Mouse (Mus musculus) heart, embryonic 15.5 days (tissue): ENCODE measurements around the gene Pla2g1b. TPM values are rescaled to one million over a fixed set of nuclear protein-coding genes. Genes with fewer than 3 reads are reported as not detected.
A peak's percentile ranks its signal among the peaks of the same experiment; 100 is the strongest.

Experiments used
- ATAC-seq: fragments of 200-750 bp; cut with Nextera tagmentation; replicated peaks from 2 replicates; pipeline ENCODE4 v1.8.0; 2017; ENCODE audit warnings: low read depth, moderate TSS enrichment; ENCODE audit not compliant: insufficient number of reproducible peaks, insufficient read depth, low FRiP score
- H3K27ac ChIP-seq: fragments of 300-500 bp; sonication (generic); 2 replicates; pipeline ENCODE4 v1.5.1; 2015; ENCODE audit warnings: mild to moderate bottlenecking, inconsistent platforms
- H3K27me3 ChIP-seq: fragments of 300-500 bp; sonication (generic); 2 replicates; pipeline ENCODE4 v1.6.1; 2015; ENCODE audit warnings: inconsistent platforms
- H3K36me3 ChIP-seq: fragments of 300-500 bp; sonication (generic); 2 replicates; pipeline ENCODE4 v1.6.1; 2015; ENCODE audit warnings: mild to moderate bottlenecking, inconsistent platforms
- H3K4me1 ChIP-seq: fragments of 300-500 bp; sonication (generic); replicated peaks from 2 replicates; pipeline ENCODE4 v1.6.1; 2015; ENCODE audit warnings: inconsistent platforms
- H3K4me2 ChIP-seq: fragments of 300-500 bp; sonication (generic); 2 replicates; pipeline ENCODE4 v1.6.1; 2015; ENCODE audit warnings: inconsistent platforms, mild to moderate bottlenecking, moderate library complexity
- H3K4me3 ChIP-seq: fragments of 300-500 bp; sonication (generic); 2 replicates; pipeline ENCODE4 v1.5.1; 2015; ENCODE audit warnings: mild to moderate bottlenecking, inconsistent platforms
- H3K9ac ChIP-seq: fragments of 300-500 bp; sonication (generic); 2 replicates; pipeline ENCODE4 v1.6.1; 2015; ENCODE audit warnings: mild to moderate bottlenecking, inconsistent platforms
- H3K9me3 ChIP-seq: fragments of 300-500 bp; sonication (generic); replicated peaks from 2 replicates; pipeline ENCODE4 v1.6.1; 2016; ENCODE audit warnings: inconsistent platforms
- WGBS: fragments of 180-500 bp; shearing (Covaris S2); methylation state at CpG from one replicate; pipeline ENCODE4 v1.1.7; 2015; ENCODE audit warnings: mixed read lengths; 5-methylcytosine and 5-hydroxymethylcytosine counted together
- polyA plus RNA-seq: library from polyadenylated mRNA; unstranded; fragments of >200 nt; fragmentation: Nextera tagmentation; extraction: Ambion mirVana; gene quantifications from 2 replicates; pipeline ENCODE4 v1.2.1, GENCODE M21; 2015

Gene Pla2g1b
- polyA plus RNA-seq: 0.32 and 0.52 TPM in 2 replicates

- Histone ChIP-seq H3K9me3 (no peaks in the 10 kb centered on the region), H3K4me2 (no peak within 1 kb of the TSS), H3K4me3 (no peak within 1 kb of the TSS), H3K4me1 (peaks cover 2% of the 10 kb centered on the region; the same call in 1 of the 2 replicates), H3K27ac (no peak within 1 kb of the TSS), H3K36me3 (no peaks in the 10 kb centered on the region), H3K27me3 (no peaks in the 10 kb centered on the region), H3K9ac (no peak within 1 kb of the TSS)
- 33% methylated on average over 9 of the region's 9 CpGs for WGBS
- no peak for ATAC-seq
These were observed at the start of gene Pla2g1b for GRCm38 (mm10) chr5:115465642-115466420. Pla2g1b (plus strand) TSS chr5:115466262.

GRCm38 (mm10) chr5:115428831-115429358 is 37.2 kb upstream of the Pla2g1b start:
- H3K9ac ChIP-seq: peak overlapping the region; percentile 85
- peaks cover 28% of the 10 kb centered on the region for H3K4me1 ChIP-seq
- no peaks in the 10 kb centered on the region for H3K9me3 ChIP-seq
- H3K27me3 ChIP-seq: peaks cover 33% of the 10 kb centered on the region
- H3K27ac ChIP-seq: no peak overlapping the region
- no peaks in the 10 kb centered on the region for H3K36me3 ChIP-seq
- H3K4me3 ChIP-seq: peak overlapping the region; percentile 92
- ATAC-seq: no peak; the same call in 1 of the 2 replicates
- H3K4me2 ChIP-seq: peak overlapping the region; percentile 97
- WGBS: 2% methylated on average over 20 of the region's 20 CpGs

GRCm38 (mm10) chr5:115429359-115430186 is 36.5 kb upstream of the Pla2g1b start, which contains the start of gene Msi1:
Msi1 (plus strand) TSS chr5:115429599.
- no peaks in the 10 kb centered on the region for H3K9me3 ChIP-seq

GRCm38 (mm10) chr5:115430187-115430960 is 35.7 kb upstream of the Pla2g1b start:
- Histone ChIP-seq H3K9ac (peak overlapping the region; percentile 85), H3K4me1 (peaks cover 28% of the 10 kb centered on the region), H3K4me2 (peak overlapping the region; percentile 97), H3K4me3 (peak overlapping the region; percentile 92), H3K9me3 (no peaks in the 10 kb centered on the region), H3K27me3 (peaks cover 33% of the 10 kb centered on the region), H3K27ac (no peak overlapping the region), H3K36me3 (no peaks in the 10 kb centered on the region)
- ATAC-seq: no peak
- WGBS: 2% methylated on average over 57 of the region's 73 CpGs

More at GRCm38 (mm10) chr5:115429359-115430186, 36.5 kb upstream of the Pla2g1b start, which contains the start of gene Msi1:
- no peaks in the 10 kb centered on the region for H3K36me3 ChIP-seq
- no peak within 1 kb of the TSS for H3K27ac ChIP-seq
- WGBS: under 1% methylated on average over 49 of the region's 117 CpGs
- H3K4me2 ChIP-seq: peak within 1 kb of the TSS; percentile 97
- peak; percentile 48 for ATAC-seq
- peaks cover 33% of the 10 kb centered on the region for H3K27me3 ChIP-seq
- peaks cover 28% of the 10 kb centered on the region for H3K4me1 ChIP-seq
- peak within 1 kb of the TSS; percentile 85 for H3K9ac ChIP-seq
- peak within 1 kb of the TSS; percentile 92 for H3K4me3 ChIP-seq

- H3K4me3 ChIP-seq: peak overlapping the region; percentile 92
- H3K4me2 ChIP-seq: peak overlapping the region; percentile 97
- peak overlapping the region; percentile 85; the same call in 1 of the 2 replicates for H3K9ac ChIP-seq
- peaks cover 36% of the 10 kb centered on the region for H3K27me3 ChIP-seq
- WGBS: 21% methylated on average over 14 of the region's 14 CpGs
- no peak for ATAC-seq
- no peaks in the 10 kb centered on the region for H3K9me3 ChIP-seq
- H3K27ac ChIP-seq: no peak overlapping the region
- no peaks in the 10 kb centered on the region for H3K36me3 ChIP-seq
- peaks cover 34% of the 10 kb centered on the region for H3K4me1 ChIP-seq
These were observed 34.8 kb upstream of the Pla2g1b start for GRCm38 (mm10) chr5:115431061-115431897.

- 31% methylated on average over 7 of the region's 7 CpGs for WGBS
- Histone ChIP-seq H3K9ac (no peak overlapping the region), H3K9me3 (no peaks in the 10 kb centered on the region), H3K27me3 (peaks cover 30% of the 10 kb centered on the region), H3K4me1 (peaks cover 40% of the 10 kb centered on the region), H3K27ac (no peak overlapping the region), H3K36me3 (no peaks in the 10 kb centered on the region), H3K4me2 (peak overlapping the region; percentile 97; the same call in 1 of the 2 replicates), H3K4me3 (no peak overlapping the region)
- ATAC-seq: no peak
These were observed 34.2 kb upstream of the Pla2g1b start for GRCm38 (mm10) chr5:115431898-115432259.

- Histone ChIP-seq H3K4me2 (no peak overlapping the region), H3K4me3 (no peak overlapping the region), H3K36me3 (no peaks in the 10 kb centered on the region), H3K27ac (no peak overlapping the region), H3K9ac (no peak overlapping the region), H3K27me3 (peaks cover 25% of the 10 kb centered on the region), H3K4me1 (peaks cover 42% of the 10 kb centered on the region), H3K9me3 (no peaks in the 10 kb centered on the region)
- ATAC-seq: no peak
- WGBS: 81% methylated on average over 11 of the region's 11 CpGs
These were observed 33.7 kb upstream of the Pla2g1b start for GRCm38 (mm10) chr5:115432395-115432794.

GRCm38 (mm10) chr5:115433191-115433590 is 32.9 kb upstream of the Pla2g1b start:
- H3K4me1 ChIP-seq: peaks cover 42% of the 10 kb centered on the region
- peaks cover 19% of the 10 kb centered on the region for H3K27me3 ChIP-seq
- no peak overlapping the region for H3K4me2 ChIP-seq
- H3K36me3 ChIP-seq: no peaks in the 10 kb centered on the region
- ATAC-seq: no peak
- H3K9ac ChIP-seq: no peak overlapping the region
- H3K4me3 ChIP-seq: no peak overlapping the region
- no peaks in the 10 kb centered on the region for H3K9me3 ChIP-seq
- no peak overlapping the region for H3K27ac ChIP-seq
- 86% methylated on average over 8 of the region's 8 CpGs for WGBS

- H3K27me3 ChIP-seq: peaks cover 10% of the 10 kb centered on the region
- ATAC-seq: no peak
- H3K4me1 ChIP-seq: peaks cover 33% of the 10 kb centered on the region
- no peak overlapping the region for H3K9ac ChIP-seq
- H3K27ac ChIP-seq: no peak overlapping the region
- no peaks in the 10 kb centered on the region for H3K9me3 ChIP-seq
- 74% methylated on average over 11 of the region's 11 CpGs for WGBS
- no peaks in the 10 kb centered on the region for H3K36me3 ChIP-seq
- no peak overlapping the region for H3K4me2 ChIP-seq
- no peak overlapping the region for H3K4me3 ChIP-seq
These were observed 31.7 kb upstream of the Pla2g1b start for GRCm38 (mm10) chr5:115434280-115434852.
